Mouse (Mus musculus): ENCODE measurements around the gene Lama2. TPM values are rescaled to one million over a fixed set of nuclear protein-coding genes. Genes with fewer than 3 reads are reported as not detected.
A peak's percentile ranks its signal among the peaks of the same experiment; 100 is the strongest.

Gene Lama2
- total and polyA plus RNA-seq, 3 experiments = 32.8 to 105 (median 88.2) TPM

- Histone ChIP-seq H3K4me3 (no peak overlapping the region), H3K9ac (ENCODE audit: low read depth, low read length) (no peak overlapping the region), H3K4me1 (ENCODE audit: control insufficient read depth, insufficient read depth, low read length) (peaks cover 4% of the 10 kb centered on the region), H3K27me3 (ENCODE audit: control insufficient read depth, insufficient read depth, low read length) (no peaks in the 10 kb centered on the region), H3K36me3 (ENCODE audit: control insufficient read depth, insufficient read depth, low read length) (peaks cover 2% of the 10 kb centered on the region), H3K27ac (peak overlapping the region; percentile 0; the same call in 1 of the 2 replicates), H3K79me2 (replicated peaks; ENCODE audit: control insufficient read depth, insufficient read depth, low read length) (no peaks in the 10 kb centered on the region)
- WGBS = 26% methylated on average over 2 of the region's 2 CpGs
- TF ChIP-seq POLR2A (IDR thresholded peaks at IDR 0.05; ENCODE audit: insufficient read depth, low read depth, low read length) (no peak), CTCF (IDR thresholded peaks at IDR 0.05) (no peak), EP300 (IDR thresholded peaks at IDR 0.05; ENCODE audit: insufficient read depth, low read depth, low read length) (no peak)
- intact Hi-C loops (cut with DNase I) = loop anchor here (10.0 kb wide), 1 partner anchor 232 kb away; the partner anchor contains the start of gene Lama2
- no peak for DNase-seq
Measured at GRCm38 (mm10) chr10:27382887-27383609, 236.5 kb downstream of the Lama2 start.

GRCm38 (mm10) chr10:27378286-27378685 is 241.3 kb downstream of the Lama2 start:
- peaks cover 2% of the 10 kb centered on the region for H3K36me3 ChIP-seq (ENCODE audit: control insufficient read depth, insufficient read depth, low read length)
- no peak overlapping the region for H3K9ac ChIP-seq (ENCODE audit: low read depth, low read length)
- no peak overlapping the region for H3K4me3 ChIP-seq
- WGBS = 33% methylated on average over 1 of the region's 1 CpGs
- TF ChIP-seq POLR2A (IDR thresholded peaks at IDR 0.05; ENCODE audit: insufficient read depth, low read depth, low read length) (no peak), EP300 (IDR thresholded peaks at IDR 0.05; ENCODE audit: insufficient read depth, low read depth, low read length) (no peak), CTCF (IDR thresholded peaks at IDR 0.05) (no peak)
- H3K27ac ChIP-seq = peak overlapping the region; percentile 54
- no peaks in the 10 kb centered on the region for H3K79me2 ChIP-seq (replicated peaks; ENCODE audit: control insufficient read depth, insufficient read depth, low read length)
- H3K4me1 ChIP-seq (ENCODE audit: control insufficient read depth, insufficient read depth, low read length) = no peaks in the 10 kb centered on the region
- DNase-seq = peak in 1 of 2 experiments; percentile 14
- H3K27me3 ChIP-seq (ENCODE audit: control insufficient read depth, insufficient read depth, low read length) = no peaks in the 10 kb centered on the region
- intact Hi-C loops (cut with DNase I) = no loop called here

GRCm38 (mm10) chr10:27344278-27344677 is 275.3 kb downstream of the Lama2 start:
- TF ChIP-seq POLR2A (IDR thresholded peaks at IDR 0.05; ENCODE audit: insufficient read depth, low read depth, low read length) (no peak), EP300 (IDR thresholded peaks at IDR 0.05; ENCODE audit: insufficient read depth, low read depth, low read length) (no peak), CTCF (IDR thresholded peaks at IDR 0.05) (no peak)
- Histone ChIP-seq H3K4me1 (ENCODE audit: control insufficient read depth, insufficient read depth, low read length) (no peaks in the 10 kb centered on the region; the same call in 1 of the 2 replicates), H3K27me3 (ENCODE audit: control insufficient read depth, insufficient read depth, low read length) (no peaks in the 10 kb centered on the region), H3K36me3 (ENCODE audit: control insufficient read depth, insufficient read depth, low read length) (no peaks in the 10 kb centered on the region), H3K27ac (no peak overlapping the region), H3K9ac (ENCODE audit: low read depth, low read length) (no peak overlapping the region), H3K4me3 (no peak overlapping the region), H3K79me2 (replicated peaks; ENCODE audit: control insufficient read depth, insufficient read depth, low read length) (no peaks in the 10 kb centered on the region)
- intact Hi-C loops (cut with DNase I) = no loop called here
- 72% methylated on average over 7 of the region's 7 CpGs for whole genome bisulfite sequencing
- no peak for DNase-seq

- no peaks in the 10 kb centered on the region for H3K79me2 ChIP-seq (replicated peaks; ENCODE audit: control insufficient read depth, insufficient read depth, low read length)
- DNase-seq = no peak
- intact Hi-C loops (cut with DNase I) = no loop called here
- no peak overlapping the region for H3K9ac ChIP-seq (ENCODE audit: low read depth, low read length)
- H3K36me3 ChIP-seq (ENCODE audit: control insufficient read depth, insufficient read depth, low read length) = no peaks in the 10 kb centered on the region
- no peaks in the 10 kb centered on the region for H3K4me1 ChIP-seq (ENCODE audit: control insufficient read depth, insufficient read depth, low read length)
- no peaks in the 10 kb centered on the region for H3K27me3 ChIP-seq (ENCODE audit: control insufficient read depth, insufficient read depth, low read length)
- H3K4me3 ChIP-seq = no peak overlapping the region
- WGBS = 63% methylated on average over 4 of the region's 4 CpGs
- TF ChIP-seq POLR2A (IDR thresholded peaks at IDR 0.05; ENCODE audit: insufficient read depth, low read depth, low read length) (no peak), EP300 (IDR thresholded peaks at IDR 0.05; ENCODE audit: insufficient read depth, low read depth, low read length) (no peak), CTCF (IDR thresholded peaks at IDR 0.05) (no peak)
- H3K27ac ChIP-seq = peak overlapping the region; percentile 38
Measured at GRCm38 (mm10) chr10:27322410-27322990, 297.1 kb downstream of the Lama2 start.

GRCm38 (mm10) chr10:27307444-27307843 is 312.1 kb downstream of the Lama2 start:
- Histone ChIP-seq H3K9ac (ENCODE audit: low read depth, low read length) (no peak overlapping the region), H3K27ac (no peak overlapping the region), H3K4me3 (no peak overlapping the region), H3K27me3 (ENCODE audit: control insufficient read depth, insufficient read depth, low read length) (no peaks in the 10 kb centered on the region), H3K36me3 (ENCODE audit: control insufficient read depth, insufficient read depth, low read length) (no peaks in the 10 kb centered on the region), H3K4me1 (ENCODE audit: control insufficient read depth, insufficient read depth, low read length) (no peaks in the 10 kb centered on the region), H3K79me2 (replicated peaks; ENCODE audit: control insufficient read depth, insufficient read depth, low read length) (no peaks in the 10 kb centered on the region)
- 86% methylated on average over 8 of the region's 8 CpGs for WGBS
- TF ChIP-seq CTCF (IDR thresholded peaks at IDR 0.05) = no peak
- no peak for TF ChIP-seq EP300 (IDR thresholded peaks at IDR 0.05; ENCODE audit: insufficient read depth, low read depth, low read length)
- TF ChIP-seq POLR2A (IDR thresholded peaks at IDR 0.05; ENCODE audit: insufficient read depth, low read depth, low read length) = no peak
- no peak for DNase-seq
- intact Hi-C loops (cut with DNase I) = no loop called here

- intact Hi-C loops (cut with DNase I) = no loop called here
- no peak overlapping the region for H3K9ac ChIP-seq (ENCODE audit: low read depth, low read length)
- no peak overlapping the region for H3K4me3 ChIP-seq
- no peak for DNase-seq
- H3K27me3 ChIP-seq (ENCODE audit: control insufficient read depth, insufficient read depth, low read length) = no peaks in the 10 kb centered on the region
- H3K4me1 ChIP-seq (ENCODE audit: control insufficient read depth, insufficient read depth, low read length) = no peaks in the 10 kb centered on the region
- H3K36me3 ChIP-seq (ENCODE audit: control insufficient read depth, insufficient read depth, low read length) = no peaks in the 10 kb centered on the region
- H3K79me2 ChIP-seq (replicated peaks; ENCODE audit: control insufficient read depth, insufficient read depth, low read length) = no peaks in the 10 kb centered on the region
- H3K27ac ChIP-seq = no peak overlapping the region
- WGBS = 61% methylated on average over 3 of the region's 3 CpGs
- TF ChIP-seq CTCF (IDR thresholded peaks at IDR 0.05) (no peak), EP300 (IDR thresholded peaks at IDR 0.05; ENCODE audit: insufficient read depth, low read depth, low read length) (no peak), POLR2A (IDR thresholded peaks at IDR 0.05; ENCODE audit: insufficient read depth, low read depth, low read length) (no peak)
Measured at GRCm38 (mm10) chr10:27305301-27305700, 314.3 kb downstream of the Lama2 start.

All from heart, adult 2 months (tissue).